Mouse (Mus musculus): ENCODE results near the gene Gtf3c6. TPM values are rescaled to one million over a fixed set of nuclear protein-coding genes. Genes with fewer than 3 reads are reported as not detected.

The Gtf3c6 gene
- total RNA-seq, 2 experiments from 2014 or later = 19.1 to 21.5 TPM

- intact Hi-C loops (cut with DNase I; ENCODE audit: low total_unique reads) = no loop called here
- DNase-seq = no peak
These were observed 4.3 kb upstream of the Gtf3c6 start for GRCm38 (mm10) chr10:40262200-40262599.

GRCm38 (mm10) chr10:40260305-40260704, 2.4 kb upstream of the Gtf3c6 start:
- intact Hi-C loops (cut with DNase I; ENCODE audit: low total_unique reads) = loop anchor here (2.0 kb wide), 1 partner anchor 264 kb away; no protein-coding TSS in a partner anchor

GRCm38 (mm10) chr10:40259542-40259941, 1.6 kb upstream of the Gtf3c6 start:
- intact Hi-C loops (cut with DNase I; ENCODE audit: low total_unique reads) = no loop called here
- DNase-seq = no peak

More at GRCm38 (mm10) chr10:40260305-40260704, 2.4 kb upstream of the Gtf3c6 start:
- DNase-seq = no peak

- intact Hi-C loops (cut with DNase I; ENCODE audit: low total_unique reads) = no loop called here
- no peak for DNase-seq
These were observed 1.1 kb upstream of the Gtf3c6 start for GRCm38 (mm10) chr10:40258976-40259375.

- intact Hi-C loops (cut with DNase I; ENCODE audit: low total_unique reads) = no loop called here
- DNase-seq = peak; percentile 56
These were observed 576 bp upstream of the Gtf3c6 start for GRCm38 (mm10) chr10:40258401-40258966.

GRCm38 (mm10) chr10:40256716-40257115, 1.2 kb downstream of the Gtf3c6 start:
- intact Hi-C loops (cut with DNase I; ENCODE audit: low total_unique reads) = no loop called here
- peak; percentile 48 for DNase-seq

GRCm38 (mm10) chr10:40250969-40251368, 6.9 kb downstream of the Gtf3c6 start:
- DNase-seq = no peak
- intact Hi-C loops (cut with DNase I; ENCODE audit: low total_unique reads) = no loop called here

GRCm38 (mm10) chr10:40249625-40250024, 8.3 kb downstream of the Gtf3c6 start:
- intact Hi-C loops (cut with DNase I; ENCODE audit: low total_unique reads) = no loop called here
- no peak for DNase-seq

- DNase-seq = no peak
- intact Hi-C loops (cut with DNase I; ENCODE audit: low total_unique reads) = no loop called here
These were observed 10.7 kb downstream of the Gtf3c6 start for GRCm38 (mm10) chr10:40247166-40247716.

- intact Hi-C loops (cut with DNase I; ENCODE audit: low total_unique reads) = no loop called here
- DNase-seq = peak; percentile 79
These were observed 11.3 kb downstream of the Gtf3c6 start, which contains the start of gene Rpf2 for GRCm38 (mm10) chr10:40246374-40247165. TSS of gene Rpf2 (minus strand) at chr10:40247036.

- intact Hi-C loops (cut with DNase I; ENCODE audit: low total_unique reads) = no loop called here
- DNase-seq = no peak
These were observed 20.1 kb downstream of the Gtf3c6 start for GRCm38 (mm10) chr10:40237826-40238225.

GRCm38 (mm10) chr10:40233241-40233640, 24.7 kb downstream of the Gtf3c6 start:
- intact Hi-C loops (cut with DNase I; ENCODE audit: low total_unique reads) = no loop called here
- DNase-seq = no peak

- DNase-seq = no peak
These were observed 25.5 kb downstream of the Gtf3c6 start for GRCm38 (mm10) chr10:40232442-40232841.

GRCm38 (mm10) chr10:40229725-40230124, 28.2 kb downstream of the Gtf3c6 start:
- no peak for DNase-seq
- intact Hi-C loops (cut with DNase I; ENCODE audit: low total_unique reads) = no loop called here

More at GRCm38 (mm10) chr10:40232442-40232841, 25.5 kb downstream of the Gtf3c6 start:
- intact Hi-C loops (cut with DNase I; ENCODE audit: low total_unique reads) = no loop called here

GRCm38 (mm10) chr10:40227660-40228303, 30.1 kb downstream of the Gtf3c6 start:
- intact Hi-C loops (cut with DNase I; ENCODE audit: low total_unique reads) = no loop called here
- peak; percentile 34 for DNase-seq

GRCm38 (mm10) chr10:40218874-40219273, 39.0 kb downstream of the Gtf3c6 start:
- DNase-seq = no peak
- intact Hi-C loops (cut with DNase I; ENCODE audit: low total_unique reads) = no loop called here

GRCm38 (mm10) chr10:40212443-40213169, 45.3 kb downstream of the Gtf3c6 start:
- intact Hi-C loops (cut with DNase I; ENCODE audit: low total_unique reads) = loop anchor here (2.0 kb wide), 1 partner anchor 160 kb away; no protein-coding TSS in a partner anchor
- peak; percentile 87 for DNase-seq
